Comparison of ENCODE assay signal across 25 mouse cellular contexts in genomic region chr2:152153361-152153760, GRCm38 (mm10). TPM values are rescaled to one million over a fixed set of nuclear protein-coding genes. Genes with fewer than 3 reads are reported as not detected.
DNase-seq lines count a peak whose midpoint lies in the region; ATAC-seq lines count a peak whose summit lies in the region.
"Had no signal": no experiment of that assay in that cellular context is flagged by ENCODE, and none has a peak within 500 bp of the region (broad histone marks: within the 10 kb centered on the region; RNA-seq: fewer than 3 reads in every experiment).

No protein-coding gene starts in this region.

- no peak overlapping the region for H3K9ac ChIP-seq in hindbrain, embryonic 12.5 days
- H3K9ac ChIP-seq in hindbrain, embryonic 16.5 days (ENCODE audit: low read depth, low read length) = no peak overlapping the region
- H3K9ac ChIP-seq in neural tube, embryonic 12.5 days = no peak overlapping the region
- H3K9ac ChIP-seq in neural tube, embryonic 15.5 days (replicated peaks) = no peak overlapping the region
- H3K9ac ChIP-seq: embryonic facial prominence, embryonic 15.5 days; forebrain, embryonic 15.5 days; heart, embryonic 12.5 days; hindbrain, embryonic 14.5 days had no signal

- H3K27me3 ChIP-seq in hindbrain, embryonic 12.5 days = no peaks in the 10 kb centered on the region
- no peaks in the 10 kb centered on the region for H3K27me3 ChIP-seq in hindbrain, embryonic 16.5 days (replicated peaks; ENCODE audit: control insufficient read depth, insufficient read depth, low read length)
- H3K27me3 ChIP-seq in neural tube, embryonic 12.5 days (replicated peaks) = no peaks in the 10 kb centered on the region
- H3K27me3 ChIP-seq in neural tube, embryonic 15.5 days (replicated peaks) = no peaks in the 10 kb centered on the region
- H3K27me3 ChIP-seq: embryonic facial prominence, embryonic 15.5 days; forebrain, embryonic 15.5 days had no signal

- 0 out of 2 replicates have a peak, but pooled peaks have one; percentile 11 for ATAC-seq in hindbrain, embryonic 12.5 days (ENCODE audit: low FRiP score)
- no peak for ATAC-seq in hindbrain, embryonic 16.5 days
- ATAC-seq in neural tube, embryonic 12.5 days (ENCODE audit: low FRiP score, low read depth) = peak; percentile 45; the same call in 1 of the 2 replicates
- ATAC-seq in neural tube, embryonic 15.5 days (ENCODE audit: low FRiP score) = no peak
- ATAC-seq: CD4-positive, CD25-positive, alpha-beta regulatory T cell, adult 4 months; forebrain, embryonic 15.5 days; intestine, embryonic 16.5 days had no signal

- 41% methylated on average over 3 of the region's 3 CpGs for WGBS in hindbrain, embryonic 12.5 days
- 18% methylated on average over 3 of the region's 3 CpGs for WGBS in hindbrain, embryonic 16.5 days
- 8% methylated on average over 3 of the region's 3 CpGs for WGBS in neural tube, embryonic 12.5 days
- WGBS in neural tube, embryonic 15.5 days = 13% methylated on average over 3 of the region's 3 CpGs

- DNase-seq in embryo, embryonic 10.5 days (ENCODE audit: low spot score) = peak; percentile 32
- no peak for DNase-seq in embryo, embryonic 10 days (ENCODE audit: low spot score)
- DNase-seq in ovary, postnatal 14 days (ENCODE audit: low spot score) = no peak
- no peak for DNase-seq in adrenal gland, postnatal 4 days (ENCODE audit: low spot score in 2 of 2)
- DNase-seq: adrenal gland, adult 8-10 months; adrenal gland, postnatal 36 days; B cell, adult 2 months; cerebellum, adult 18-20 months; cerebellum, adult 9-11 months; gastrocnemius, postnatal 10 days; heart, postnatal 36 days had no signal

- H3K4me3 ChIP-seq in hindbrain, embryonic 12.5 days = no peak overlapping the region
- no peak overlapping the region for H3K4me3 ChIP-seq in hindbrain, embryonic 16.5 days (ENCODE audit: low read length)
- H3K4me3 ChIP-seq in neural tube, embryonic 12.5 days = no peak overlapping the region
- no peak overlapping the region for H3K4me3 ChIP-seq in neural tube, embryonic 15.5 days (replicated peaks)
- H3K4me3 ChIP-seq: embryonic facial prominence, embryonic 15.5 days; erythroblast, embryonic 14.5 days; forebrain, embryonic 10.5 days; forebrain, embryonic 15.5 days; heart, adult 2 months; heart, embryonic 12.5 days had no signal

- no peak overlapping the region for H3K4me2 ChIP-seq in hindbrain, embryonic 12.5 days (replicated peaks)
- no peak overlapping the region for H3K4me2 ChIP-seq in hindbrain, embryonic 16.5 days (ENCODE audit: low read length)
- H3K4me2 ChIP-seq in neural tube, embryonic 12.5 days (replicated peaks) = no peak overlapping the region
- no peak overlapping the region for H3K4me2 ChIP-seq in neural tube, embryonic 15.5 days
- H3K4me2 ChIP-seq: embryonic facial prominence, embryonic 15.5 days; forebrain, embryonic 15.5 days; heart, embryonic 12.5 days; hindbrain, embryonic 14.5 days had no signal

- no peaks in the 10 kb centered on the region for H3K36me3 ChIP-seq in hindbrain, embryonic 12.5 days
- H3K36me3 ChIP-seq in hindbrain, embryonic 16.5 days (ENCODE audit: control insufficient read depth, insufficient read depth, low read length) = no peaks in the 10 kb centered on the region
- H3K36me3 ChIP-seq in neural tube, embryonic 12.5 days = no peaks in the 10 kb centered on the region
- H3K36me3 ChIP-seq in neural tube, embryonic 15.5 days = no peaks in the 10 kb centered on the region
- H3K36me3 ChIP-seq: embryonic facial prominence, embryonic 15.5 days; forebrain, embryonic 10.5 days; forebrain, embryonic 15.5 days; G1E; heart, embryonic 12.5 days had no signal

- no peaks in the 10 kb centered on the region for H3K9me3 ChIP-seq in hindbrain, embryonic 12.5 days (replicated peaks)
- H3K9me3 ChIP-seq in hindbrain, embryonic 16.5 days (ENCODE audit: control insufficient read depth, low read length) = no peaks in the 10 kb centered on the region
- no peaks in the 10 kb centered on the region for H3K9me3 ChIP-seq in neural tube, embryonic 12.5 days
- no peaks in the 10 kb centered on the region for H3K9me3 ChIP-seq in neural tube, embryonic 15.5 days (replicated peaks)
- H3K9me3 ChIP-seq: embryonic facial prominence, embryonic 15.5 days; forebrain, embryonic 10.5 days; forebrain, embryonic 15.5 days; G1E; heart, embryonic 12.5 days had no signal

- H3K4me1 ChIP-seq in hindbrain, embryonic 12.5 days = peaks cover 7% of the 10 kb centered on the region; the same call in 1 of the 2 replicates
- H3K4me1 ChIP-seq in hindbrain, embryonic 16.5 days (ENCODE audit: control insufficient read depth, insufficient read depth, low read depth, low read length) = no peaks in the 10 kb centered on the region
- H3K4me1 ChIP-seq in neural tube, embryonic 12.5 days = peaks cover 29% of the 10 kb centered on the region
- 0 out of 2 replicates have a peak, but pooled peaks cover 3% of the 10 kb centered on the region for H3K4me1 ChIP-seq in neural tube, embryonic 15.5 days
- H3K4me1 ChIP-seq: embryonic facial prominence, embryonic 15.5 days; forebrain, embryonic 15.5 days had no signal

- no peak overlapping the region for H3K27ac ChIP-seq in hindbrain, embryonic 12.5 days
- no peak overlapping the region for H3K27ac ChIP-seq in hindbrain, embryonic 16.5 days (ENCODE audit: low read depth, low read length)
- no peak overlapping the region for H3K27ac ChIP-seq in neural tube, embryonic 12.5 days
- H3K27ac ChIP-seq in neural tube, embryonic 15.5 days (replicated peaks) = no peak overlapping the region
- H3K27ac ChIP-seq: embryonic facial prominence, embryonic 15.5 days; forebrain, embryonic 10.5 days; forebrain, embryonic 15.5 days; heart, adult 2 months; hindbrain, embryonic 14.5 days had no signal

RNA-seq across cellular contexts. Expression of gene Tcf15, which starts 10.0 kb away (rescaled TPM):
- 8.8 and 9.9 TPM in 2 replicates for polyA plus RNA-seq in hindbrain, embryonic 12.5 days (2016; fragmentation: Nextera tagmentation; extraction: Ambion mirVana)
- polyA plus RNA-seq in hindbrain, embryonic 16.5 days (2015; fragmentation: Nextera tagmentation; extraction: Ambion mirVana) = 1.3 TPM in 2 replicates
- 22.6 and 26.3 TPM in 2 replicates for polyA plus RNA-seq in neural tube, embryonic 12.5 days (2016; fragmentation: Nextera tagmentation; extraction: Ambion mirVana)
- polyA plus RNA-seq in neural tube, embryonic 15.5 days (2015; fragmentation: Nextera tagmentation; extraction: Ambion mirVana) = 2.1 and 4.0 TPM in 2 replicates
- 1 to 10 TPM; 7.7 to 9.3 TPM for total RNA-seq in adrenal gland, postnatal 4 days (2021)
- total RNA-seq: G1E had no signal
- polyA plus RNA-seq: CD4-positive, CD25-positive, alpha-beta regulatory T cell, adult 4 months; G1E had no signal

RNA-seq across cellular contexts. Expression of gene Srxn1, which starts 48.0 kb away (rescaled TPM):
- polyA plus RNA-seq in hindbrain, embryonic 12.5 days (2016; fragmentation: Nextera tagmentation; extraction: Ambion mirVana) = 13.8 and 15.3 TPM in 2 replicates
- polyA plus RNA-seq in hindbrain, embryonic 16.5 days (2015; fragmentation: Nextera tagmentation; extraction: Ambion mirVana) = 28.6 and 32.1 TPM in 2 replicates
- 19.5 and 20.2 TPM in 2 replicates for polyA plus RNA-seq in neural tube, embryonic 12.5 days (2016; fragmentation: Nextera tagmentation; extraction: Ambion mirVana)
- 25.8 and 27.7 TPM in 2 replicates for polyA plus RNA-seq in neural tube, embryonic 15.5 days (2015; fragmentation: Nextera tagmentation; extraction: Ambion mirVana)
- total RNA-seq in adrenal gland, postnatal 4 days (2021) = 10 to 100 TPM; 47.2 to 58.2 TPM

Comparison
In these comparisons a context has a peak if more than half of its experiments do, and no peak if none do; other contexts are left out.
1. ATAC-seq: peak in hindbrain, embryonic 12.5 days (single experiment) and neural tube, embryonic 12.5 days (single experiment); none in hindbrain, embryonic 16.5 days (single experiment) and neural tube, embryonic 15.5 days (single experiment).